Mouse (Mus musculus): ENCODE data around the gene Ints12. TPM values are rescaled to one million over a fixed set of nuclear protein-coding genes. Genes with fewer than 3 reads are reported as not detected.

Ints12 gene
- polyA plus RNA-seq, 1 experiment from 2014 or later: 11.0 TPM

DNA sequence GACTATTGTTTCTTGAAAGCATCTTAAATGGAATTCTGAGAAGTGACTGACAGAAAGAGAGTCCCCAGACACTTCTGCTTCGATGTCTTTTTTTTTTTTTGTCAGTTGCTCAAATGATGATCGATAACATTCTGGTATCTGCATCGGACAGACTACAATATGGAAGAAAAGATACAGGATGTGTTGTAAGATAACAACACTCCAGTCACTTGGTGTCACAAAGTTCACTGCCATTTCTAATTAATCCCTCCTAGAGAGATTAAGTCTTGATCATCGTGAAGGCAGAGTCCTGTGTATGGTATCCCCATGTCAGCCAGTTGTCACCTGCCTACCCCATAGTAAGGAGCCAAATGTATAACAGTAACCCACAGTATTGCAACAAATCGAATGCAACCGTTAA lies 60.0 kb downstream of the Ints12 start:
- no peak overlapping the region for H3K4me2 ChIP-seq
- no peak overlapping the region for H3K4me3 ChIP-seq (replicated peaks)
- WGBS (ENCODE audit: insufficient replicate concordance): 53% methylated on average over 6 of the region's 6 CpGs
- H3K9me3 ChIP-seq (replicated peaks): no peaks in the 10 kb centered on the region
- ATAC-seq (ENCODE audit: low read depth) (peak; percentile 65), DNase-seq (no peak)
- no peak overlapping the region for H3K27ac ChIP-seq
- H3K27me3 ChIP-seq: no peaks in the 10 kb centered on the region
- H3K4me1 ChIP-seq (replicated peaks): no peaks in the 10 kb centered on the region
- H3K9ac ChIP-seq: no peak overlapping the region
- H3K36me3 ChIP-seq: no peaks in the 10 kb centered on the region

DNA sequence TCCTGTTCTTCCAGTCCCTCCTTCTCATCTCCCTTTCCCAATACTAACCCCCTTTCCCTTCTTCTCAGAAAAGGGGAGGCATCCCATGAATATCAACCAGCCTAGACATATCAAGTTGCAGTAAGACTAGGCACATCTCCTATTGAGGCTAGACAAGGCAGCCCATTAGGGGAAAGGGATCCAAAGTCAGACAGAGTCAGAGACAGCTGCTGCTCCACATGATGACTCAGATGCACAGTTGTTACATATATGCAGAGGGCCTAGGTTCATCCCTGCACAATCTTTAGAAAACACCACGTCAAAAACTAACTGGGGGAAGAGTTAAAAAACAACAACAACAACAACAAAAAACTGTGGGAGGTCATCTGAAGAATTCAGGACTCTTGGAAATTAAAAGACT lies 61.2 kb downstream of the Ints12 start:
- Histone ChIP-seq H3K4me1 (replicated peaks) (no peaks in the 10 kb centered on the region), H3K4me3 (replicated peaks) (no peak overlapping the region), H3K27ac (no peak overlapping the region), H3K27me3 (no peaks in the 10 kb centered on the region), H3K9me3 (replicated peaks) (no peaks in the 10 kb centered on the region), H3K4me2 (no peak overlapping the region), H3K36me3 (no peaks in the 10 kb centered on the region), H3K9ac (no peak overlapping the region)
- ATAC-seq (ENCODE audit: low read depth) (no peak), DNase-seq (no peak)
- WGBS (ENCODE audit: insufficient replicate concordance): 40% methylated on average over 1 of the region's 1 CpGs

DNA sequence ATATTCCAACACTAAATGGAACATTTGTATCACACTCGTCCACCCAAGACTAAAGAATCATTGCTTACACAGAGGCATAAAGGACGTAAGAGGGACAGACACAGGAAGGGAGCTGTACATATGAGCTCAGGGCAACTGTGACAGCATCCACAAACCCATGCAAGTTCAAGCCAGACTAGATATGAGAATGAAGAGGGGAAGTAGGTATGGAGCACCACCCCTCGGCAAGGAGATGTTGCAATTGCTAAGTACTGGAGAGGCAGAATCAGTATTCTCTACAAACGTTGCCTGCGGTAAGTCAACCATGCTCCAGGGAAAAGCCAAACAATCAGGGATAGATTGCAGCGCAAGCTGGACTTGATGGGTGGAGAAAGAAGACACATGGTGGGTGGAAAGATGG lies 62.0 kb downstream of the Ints12 start:
- 57% methylated on average over 6 of the region's 6 CpGs for WGBS (ENCODE audit: insufficient replicate concordance)
- ATAC-seq (ENCODE audit: low read depth): no peak
- no peak overlapping the region for H3K27ac ChIP-seq
- H3K4me1 ChIP-seq (replicated peaks): no peaks in the 10 kb centered on the region
- H3K36me3 ChIP-seq: no peaks in the 10 kb centered on the region
- no peak overlapping the region for H3K4me3 ChIP-seq (replicated peaks)
- DNase-seq: no peak
- H3K27me3 ChIP-seq: no peaks in the 10 kb centered on the region
- H3K4me2 ChIP-seq: no peak overlapping the region
- H3K9me3 ChIP-seq (replicated peaks): no peaks in the 10 kb centered on the region
- no peak overlapping the region for H3K9ac ChIP-seq

DNA sequence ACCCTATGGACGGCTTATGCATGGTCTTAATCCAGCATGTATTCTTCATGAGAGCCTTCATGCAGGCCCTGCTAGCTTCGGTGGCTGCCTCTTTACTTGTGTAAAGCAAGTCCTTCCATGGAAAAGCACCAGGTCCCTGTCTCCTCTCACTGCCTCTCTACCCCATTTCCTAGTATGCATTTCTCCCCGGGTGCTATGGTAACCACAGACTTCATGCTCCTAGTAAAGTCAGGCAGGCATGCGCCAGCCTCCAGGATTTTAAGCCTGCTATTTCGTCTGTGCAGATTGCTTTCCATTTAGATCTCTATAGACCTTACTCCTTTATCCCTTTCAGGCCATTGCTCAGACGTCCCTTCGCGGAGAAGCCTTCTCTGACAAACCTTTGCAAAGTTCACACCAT lies 63.0 kb downstream of the Ints12 start:
- Histone ChIP-seq H3K27me3 (no peaks in the 10 kb centered on the region), H3K27ac (no peak overlapping the region), H3K36me3 (no peaks in the 10 kb centered on the region), H3K9ac (no peak overlapping the region), H3K4me2 (no peak overlapping the region), H3K4me3 (replicated peaks) (no peak overlapping the region), H3K9me3 (replicated peaks) (no peaks in the 10 kb centered on the region), H3K4me1 (replicated peaks) (no peaks in the 10 kb centered on the region)
- 63% methylated on average over 8 of the region's 8 CpGs for WGBS (ENCODE audit: insufficient replicate concordance)
- ATAC-seq (ENCODE audit: low read depth): no peak
- no peak for DNase-seq

DNA sequence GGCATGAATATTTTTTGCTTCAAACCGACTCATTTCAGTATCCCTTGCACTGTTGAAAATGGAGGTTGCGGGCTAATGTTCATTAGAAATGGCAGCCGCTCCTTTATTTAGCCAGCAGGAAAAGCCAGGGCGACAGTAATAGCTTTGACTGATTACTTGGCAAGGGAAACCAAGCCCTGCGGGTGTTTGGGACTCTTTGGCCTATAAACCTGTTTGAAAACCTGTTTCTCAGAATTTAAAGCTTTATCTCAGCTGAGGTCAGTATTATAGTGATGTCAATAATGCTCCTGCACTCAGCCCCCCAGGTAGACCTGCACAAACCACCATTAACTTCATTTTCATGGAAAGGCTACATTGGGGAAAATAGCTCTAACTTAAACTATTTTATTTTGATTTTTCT lies 66.6 kb downstream of the Ints12 start:
- Histone ChIP-seq H3K9ac (no peak overlapping the region), H3K27ac (no peak overlapping the region), H3K4me2 (no peak overlapping the region), H3K4me3 (replicated peaks) (no peak overlapping the region), H3K9me3 (replicated peaks) (no peaks in the 10 kb centered on the region), H3K36me3 (no peaks in the 10 kb centered on the region), H3K4me1 (replicated peaks) (no peaks in the 10 kb centered on the region), H3K27me3 (no peaks in the 10 kb centered on the region)
- WGBS (ENCODE audit: insufficient replicate concordance): 62% methylated on average over 5 of the region's 5 CpGs
- ATAC-seq (ENCODE audit: low read depth) (no peak), DNase-seq (no peak)

Other genes starting within 250 kb of the Ints12 start
- 2.0 and 2.7 TPM in 2 replicates for gene Npnt, start 141.5 kb upstream of the Ints12 start, polyA plus RNA-seq (2015; fragmentation: Nextera tagmentation; extraction: Ambion mirVana)
- gene Gstcd, start 193 bp downstream of the Ints12 start, polyA plus RNA-seq (2015; fragmentation: Nextera tagmentation; extraction: Ambion mirVana): 3.7 and 4.5 TPM in 2 replicates
- 0.03 TPM in 1 of 2 replicates, not detected in the other for gene Arhgef38, start 143.1 kb downstream of the Ints12 start, polyA plus RNA-seq (2015; fragmentation: Nextera tagmentation; extraction: Ambion mirVana)
- 61.7 and 67.9 TPM in 2 replicates for gene Ppa2, start 218.3 kb downstream of the Ints12 start, polyA plus RNA-seq (2015; fragmentation: Nextera tagmentation; extraction: Ambion mirVana)

Data from liver, embryonic 13.5 days (tissue).